Mouse (Mus musculus): ENCODE measurements around the gene Spag5. TPM values are rescaled to one million over a fixed set of nuclear protein-coding genes. Genes with fewer than 3 reads are reported as not detected.

Gene Spag5
- 54.3 and 56.0 TPM in 2 replicates for polyA plus RNA-seq (2012; rRNA removed)

- Histone ChIP-seq H3K27ac (ENCODE audit: control insufficient read depth, insufficient read depth, low read depth, low read length) (peak within 1 kb of the TSS; percentile 98), H3K4me3 (ENCODE audit: control insufficient read depth, low read depth, low read length) (peak within 1 kb of the TSS; percentile 95), H3K27me3 (ENCODE audit: control insufficient read depth, insufficient read depth, low read length) (no peaks in the 10 kb centered on the region), H3K36me3 (ENCODE audit: control insufficient read depth, insufficient read depth, low read length) (peaks cover 4% of the 10 kb centered on the region), H3K4me1 (ENCODE audit: control insufficient read depth, insufficient read depth, low read length) (no peaks in the 10 kb centered on the region; the same call in 1 of the 2 replicates)
- TF ChIP-seq POLR2A (IDR thresholded peaks at IDR 0.05; ENCODE audit: control insufficient read depth, low read depth, low read length) (peak; percentile 96), CTCF (IDR thresholded peaks at IDR 0.05; ENCODE audit: control insufficient read depth, insufficient read depth, insufficient replicate concordance, low read depth, low read length) (no peak)
These were observed at the start of gene Spag5 for GRCm38 (mm10) chr11:78301357-78302084. Gene Spag5 (plus strand): TSS chr11:78301529.

GRCm38 (mm10) chr11:78256618-78257017 is 44.7 kb upstream of the Spag5 start:
- Histone ChIP-seq H3K4me3 (ENCODE audit: control insufficient read depth, low read depth, low read length) (no peak overlapping the region), H3K27me3 (ENCODE audit: control insufficient read depth, insufficient read depth, low read length) (no peaks in the 10 kb centered on the region), H3K36me3 (ENCODE audit: control insufficient read depth, insufficient read depth, low read length) (no peaks in the 10 kb centered on the region; the same call in 1 of the 2 replicates), H3K27ac (ENCODE audit: control insufficient read depth, insufficient read depth, low read depth, low read length) (no peak overlapping the region), H3K4me1 (ENCODE audit: control insufficient read depth, insufficient read depth, low read length) (no peaks in the 10 kb centered on the region; the same call in 1 of the 2 replicates)
- TF ChIP-seq POLR2A (IDR thresholded peaks at IDR 0.05; ENCODE audit: control insufficient read depth, low read depth, low read length) (no peak), CTCF (IDR thresholded peaks at IDR 0.05; ENCODE audit: control insufficient read depth, insufficient read depth, insufficient replicate concordance, low read depth, low read length) (no peak)

- H3K4me1 ChIP-seq (ENCODE audit: control insufficient read depth, insufficient read depth, low read length) = peaks cover 4% of the 10 kb centered on the region
- peaks cover 7% of the 10 kb centered on the region for H3K36me3 ChIP-seq (ENCODE audit: control insufficient read depth, insufficient read depth, low read length)
- H3K27me3 ChIP-seq (ENCODE audit: control insufficient read depth, insufficient read depth, low read length) = no peaks in the 10 kb centered on the region
- peak overlapping the region; percentile 66; the same call in 1 of the 2 replicates for H3K27ac ChIP-seq (ENCODE audit: control insufficient read depth, insufficient read depth, low read depth, low read length)
- TF ChIP-seq POLR2A (IDR thresholded peaks at IDR 0.05; ENCODE audit: control insufficient read depth, low read depth, low read length) = no peak
- TF ChIP-seq CTCF (IDR thresholded peaks at IDR 0.05; ENCODE audit: control insufficient read depth, insufficient read depth, insufficient replicate concordance, low read depth, low read length) = no peak
- H3K4me3 ChIP-seq (ENCODE audit: control insufficient read depth, low read depth, low read length) = peak overlapping the region; percentile 99
These were observed 40.7 kb upstream of the Spag5 start for GRCm38 (mm10) chr11:78260489-78261258.

- H3K4me1 ChIP-seq (ENCODE audit: control insufficient read depth, insufficient read depth, low read length) = peaks cover 4% of the 10 kb centered on the region
- peak; percentile 76 for TF ChIP-seq POLR2A (IDR thresholded peaks at IDR 0.05; ENCODE audit: control insufficient read depth, low read depth, low read length)
- TF ChIP-seq CTCF (IDR thresholded peaks at IDR 0.05; ENCODE audit: control insufficient read depth, insufficient read depth, insufficient replicate concordance, low read depth, low read length) = no peak
- peaks cover 7% of the 10 kb centered on the region for H3K36me3 ChIP-seq (ENCODE audit: control insufficient read depth, insufficient read depth, low read length)
- peak within 1 kb of the TSS; percentile 99 for H3K4me3 ChIP-seq (ENCODE audit: control insufficient read depth, low read depth, low read length)
- H3K27ac ChIP-seq (ENCODE audit: control insufficient read depth, insufficient read depth, low read depth, low read length) = peak within 1 kb of the TSS; percentile 98
- H3K27me3 ChIP-seq (ENCODE audit: control insufficient read depth, insufficient read depth, low read length) = no peaks in the 10 kb centered on the region
These were observed 39.7 kb upstream of the Spag5 start, which contains the start of gene 2610507B11Rik for GRCm38 (mm10) chr11:78261380-78262352. Gene 2610507B11Rik (plus strand): TSS chr11:78261752.

- no peaks in the 10 kb centered on the region for H3K27me3 ChIP-seq (ENCODE audit: control insufficient read depth, insufficient read depth, low read length)
- peaks cover 7% of the 10 kb centered on the region for H3K36me3 ChIP-seq (ENCODE audit: control insufficient read depth, insufficient read depth, low read length)
- H3K4me1 ChIP-seq (ENCODE audit: control insufficient read depth, insufficient read depth, low read length) = peaks cover 4% of the 10 kb centered on the region
- H3K4me3 ChIP-seq (ENCODE audit: control insufficient read depth, low read depth, low read length) = peak overlapping the region; percentile 74
- TF ChIP-seq CTCF (IDR thresholded peaks at IDR 0.05; ENCODE audit: control insufficient read depth, insufficient read depth, insufficient replicate concordance, low read depth, low read length) = peak; percentile 27; the same call in 1 of the 2 replicates
- TF ChIP-seq POLR2A (IDR thresholded peaks at IDR 0.05; ENCODE audit: control insufficient read depth, low read depth, low read length) = no peak
- H3K27ac ChIP-seq (ENCODE audit: control insufficient read depth, insufficient read depth, low read depth, low read length) = peak overlapping the region; percentile 27; the same call in 1 of the 2 replicates
These were observed 38.8 kb upstream of the Spag5 start for GRCm38 (mm10) chr11:78262550-78262949.

- Histone ChIP-seq H3K4me1 (ENCODE audit: control insufficient read depth, insufficient read depth, low read length) (peaks cover 4% of the 10 kb centered on the region), H3K4me3 (ENCODE audit: control insufficient read depth, low read depth, low read length) (no peak overlapping the region), H3K27ac (ENCODE audit: control insufficient read depth, insufficient read depth, low read depth, low read length) (no peak overlapping the region), H3K27me3 (ENCODE audit: control insufficient read depth, insufficient read depth, low read length) (no peaks in the 10 kb centered on the region), H3K36me3 (ENCODE audit: control insufficient read depth, insufficient read depth, low read length) (peaks cover 7% of the 10 kb centered on the region)
- TF ChIP-seq CTCF (IDR thresholded peaks at IDR 0.05; ENCODE audit: control insufficient read depth, insufficient read depth, insufficient replicate concordance, low read depth, low read length) (no peak), POLR2A (IDR thresholded peaks at IDR 0.05; ENCODE audit: control insufficient read depth, low read depth, low read length) (no peak)
These were observed 35.8 kb upstream of the Spag5 start for GRCm38 (mm10) chr11:78265571-78265970.
